Mouse (Mus musculus): ENCODE measurements around the gene Gm3636. TPM values are rescaled to one million over a fixed set of nuclear protein-coding genes. Genes with fewer than 3 reads are reported as not detected.
"Not testable (repeated sequence)": the region's sequence is repeated elsewhere in the genome, so short reads cannot be mapped to it uniquely, and the experiment has no call there.

The Gm3636 gene
- 2.9 and 3.2 TPM in 2 replicates for polyA plus RNA-seq (2015; fragmentation: Nextera tagmentation; extraction: Ambion mirVana)

- H3K27ac ChIP-seq; ATAC-seq (replicated peaks; ENCODE audit: low FRiP score); H3K9ac ChIP-seq; H3K36me3 ChIP-seq; H3K27me3 ChIP-seq; H3K4me2 ChIP-seq; H3K4me3 ChIP-seq (replicated peaks); H3K9me3 ChIP-seq (replicated peaks); H3K4me1 ChIP-seq: not testable (repeated sequence)
- WGBS, result no CpG with 5 or more reads among the region's 2 CpGs
Measured at GRCm38 (mm10) chr14:6742232-6742631, at the start of gene Gm3636. TSS of gene Gm3636 (minus strand) at chr14:6742332.

- not testable (repeated sequence) for H3K4me1 ChIP-seq; H3K36me3 ChIP-seq; H3K27ac ChIP-seq; H3K27me3 ChIP-seq; H3K9me3 ChIP-seq (replicated peaks); H3K4me2 ChIP-seq; H3K9ac ChIP-seq; ATAC-seq (replicated peaks; ENCODE audit: low FRiP score); H3K4me3 ChIP-seq (replicated peaks)
- 75% methylated on average over 1 of the region's 1 CpGs for WGBS
Measured at GRCm38 (mm10) chr14:6774311-6774710, 32.2 kb upstream of the Gm3636 start, which contains the start of gene Gm8362. TSS of gene Gm8362 (minus strand) at chr14:6774411.

DNA sequence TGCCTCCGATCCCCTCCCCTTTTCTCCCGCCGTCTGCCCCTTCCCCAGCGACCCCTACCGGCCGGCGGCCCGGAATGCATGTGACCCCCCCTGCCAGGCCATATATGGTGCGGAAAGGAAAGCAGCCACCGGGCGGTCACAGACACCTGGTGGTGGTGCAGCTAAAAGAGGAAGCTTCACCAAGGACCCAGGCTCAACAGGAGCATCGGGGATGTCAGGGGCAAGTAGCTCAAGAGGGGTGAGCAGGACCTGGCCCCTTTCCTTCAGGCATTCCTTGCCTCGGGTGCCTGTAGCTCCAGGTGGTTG, 15.1 kb upstream of the Gm3636 start:
- not testable (repeated sequence) for H3K9ac ChIP-seq; H3K4me1 ChIP-seq; H3K36me3 ChIP-seq; H3K9me3 ChIP-seq (replicated peaks); H3K27me3 ChIP-seq; H3K27ac ChIP-seq; ATAC-seq (replicated peaks; ENCODE audit: low FRiP score)
- peak overlapping the region; percentile 58 for H3K4me2 ChIP-seq
- peak overlapping the region; percentile 48 for H3K4me3 ChIP-seq (replicated peaks)
- WGBS, result 3% methylated on average over 5 of the region's 13 CpGs

DNA sequence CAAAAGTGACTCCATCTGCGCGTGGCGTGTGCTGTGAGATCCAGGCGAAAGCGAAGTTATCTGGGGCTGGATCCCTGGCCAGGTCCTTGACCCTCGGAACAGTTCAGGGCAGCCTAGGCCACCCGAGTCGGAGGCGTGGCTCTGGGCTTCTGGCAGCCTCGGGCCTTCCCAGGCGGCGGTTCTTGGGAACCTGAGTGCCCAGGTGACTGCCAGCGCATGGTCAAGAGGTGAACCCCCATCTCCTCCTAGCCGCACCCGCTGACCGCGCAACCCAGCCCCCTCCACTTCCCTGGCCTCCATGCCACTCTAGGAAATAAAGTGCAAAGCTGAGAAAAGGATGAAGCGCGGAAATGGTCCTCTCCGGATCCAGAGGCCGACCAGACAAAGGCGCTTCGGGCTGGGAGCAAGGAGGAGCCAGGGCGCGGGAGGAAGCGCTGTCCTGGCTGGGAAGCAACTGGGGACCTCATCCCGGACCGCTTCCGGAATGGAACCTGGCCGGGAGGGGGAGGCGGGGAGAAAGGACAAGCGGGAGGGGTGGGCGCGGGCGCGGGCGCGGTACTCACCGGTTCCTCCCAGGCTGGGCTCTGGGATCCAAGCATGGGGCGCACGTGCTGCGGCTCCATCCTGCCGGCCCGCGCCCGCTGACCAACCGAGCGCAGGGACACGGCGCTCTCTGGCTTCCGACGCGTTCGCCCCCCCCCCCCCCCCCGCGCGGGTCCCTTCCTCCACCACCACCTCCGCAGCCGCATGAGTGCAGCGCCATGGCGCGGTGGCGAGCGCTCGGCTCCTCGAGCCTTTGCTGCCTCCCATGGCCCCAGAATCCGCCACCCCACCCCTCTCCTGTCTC, 14.5 kb upstream of the Gm3636 start:
- H3K4me2 ChIP-seq, result peak overlapping the region; percentile 58
- not testable (repeated sequence) for ATAC-seq (replicated peaks; ENCODE audit: low FRiP score); H3K27me3 ChIP-seq; H3K4me1 ChIP-seq; H3K9me3 ChIP-seq (replicated peaks); H3K27ac ChIP-seq; H3K36me3 ChIP-seq
- H3K9ac ChIP-seq, result peak overlapping the region; percentile 47; the same call in 1 of the 2 replicates
- H3K4me3 ChIP-seq (replicated peaks), result peak overlapping the region; percentile 48
- WGBS, result under 1% methylated on average over 45 of the region's 67 CpGs

GRCm38 (mm10) chr14:6720151-6720550, 22.0 kb downstream of the Gm3636 start, which contains the start of gene Gm8050:
TSS of gene Gm8050 (minus strand) at chr14:6720251.
- not testable (repeated sequence) for H3K4me1 ChIP-seq; ATAC-seq (replicated peaks; ENCODE audit: low FRiP score); H3K36me3 ChIP-seq; H3K9me3 ChIP-seq (replicated peaks); H3K27me3 ChIP-seq; H3K27ac ChIP-seq; H3K4me3 ChIP-seq (replicated peaks); H3K9ac ChIP-seq; H3K4me2 ChIP-seq
- 90% methylated on average over 1 of the region's 2 CpGs for WGBS

Other genes starting within 250 kb of the Gm3636 start
- not detected in 2 replicates for gene Gm8356, start 205.0 kb downstream of the Gm3636 start, polyA plus RNA-seq (2015; fragmentation: Nextera tagmentation; extraction: Ambion mirVana)
- not detected in 2 replicates for gene Gm3629, start 151.7 kb downstream of the Gm3636 start, polyA plus RNA-seq (2015; fragmentation: Nextera tagmentation; extraction: Ambion mirVana)
- gene Gm3460, start 119.9 kb downstream of the Gm3636 start, polyA plus RNA-seq (2015; fragmentation: Nextera tagmentation; extraction: Ambion mirVana), result not detected in 2 replicates
- not detected in 2 replicates for gene Gm10251, start 58.2 kb downstream of the Gm3636 start, polyA plus RNA-seq (2015; fragmentation: Nextera tagmentation; extraction: Ambion mirVana)
- 0.13 TPM in 1 of 2 replicates, not detected in the other for gene Gm8050, start 22.1 kb downstream of the Gm3636 start, polyA plus RNA-seq (2015; fragmentation: Nextera tagmentation; extraction: Ambion mirVana)
- not detected in 2 replicates for gene Gm8362, start 32.1 kb upstream of the Gm3636 start, polyA plus RNA-seq (2015; fragmentation: Nextera tagmentation; extraction: Ambion mirVana)
- not detected in 2 replicates for gene Gm3642, start 98.0 kb upstream of the Gm3636 start, polyA plus RNA-seq (2015; fragmentation: Nextera tagmentation; extraction: Ambion mirVana)
- 0.36 and 0.37 TPM in 2 replicates for gene Gm3667, start 147.6 kb upstream of the Gm3636 start, polyA plus RNA-seq (2015; fragmentation: Nextera tagmentation; extraction: Ambion mirVana)
- not detected in 2 replicates for gene Gm6356, start 231.5 kb upstream of the Gm3636 start, polyA plus RNA-seq (2015; fragmentation: Nextera tagmentation; extraction: Ambion mirVana)